Mouse (Mus musculus): ENCODE data around the gene Chchd10. TPM values are rescaled to one million over a fixed set of nuclear protein-coding genes. Genes with fewer than 3 reads are reported as not detected.

Gene Chchd10
- total RNA-seq, 2 experiments from 2014 or later: 1,047 to 1,196 TPM

GRCm38 (mm10) chr10:75949053-75950045 is 16.4 kb downstream of the Chchd10 start:
- no peak for DNase-seq

GRCm38 (mm10) chr10:75950791-75951210 is 17.9 kb downstream of the Chchd10 start:
- DNase-seq: peak; percentile 42 to 61

GRCm38 (mm10) chr10:75951424-75952050 is 18.6 kb downstream of the Chchd10 start:
- DNase-seq: peak in 1 of 2 experiments; percentile 67

- DNase-seq: no peak
These were observed 21.5 kb downstream of the Chchd10 start, which contains the start of gene Gm5134 for GRCm38 (mm10) chr10:75954381-75954811. Gm5134 (plus strand) TSS chr10:75954514.

GRCm38 (mm10) chr10:75973846-75974245 is 40.9 kb downstream of the Chchd10 start:
- DNase-seq: no peak

- DNase-seq: peak in 1 of 2 experiments; percentile 40
These were observed 42.3 kb downstream of the Chchd10 start for GRCm38 (mm10) chr10:75975216-75975615.

GRCm38 (mm10) chr10:75978119-75978834 is 45.3 kb downstream of the Chchd10 start:
- DNase-seq: no peak

- no peak for DNase-seq
These were observed 45.9 kb downstream of the Chchd10 start for GRCm38 (mm10) chr10:75978835-75979157.

- no peak for DNase-seq
These were observed 46.5 kb downstream of the Chchd10 start for GRCm38 (mm10) chr10:75979432-75979831.

Other genes starting within 250 kb of the Chchd10 start
- 10 to 100 TPM; 32.9 to 35.1 TPM for gene Cabin1, start 168.8 kb upstream of the Chchd10 start, total RNA-seq (2021)
- gene Ddt, start 159.7 kb upstream of the Chchd10 start, total RNA-seq (2021): 100 to 1,000 TPM; 107 to 161 TPM
- gene Gm20441, start 152.2 kb upstream of the Chchd10 start, total RNA-seq (2021): under 1 TPM in 1 of 2 experiments, not detected in 1; 0.53 TPM
- 10 to 100 TPM; 14.9 to 28.7 TPM for gene Gstt3, start 151.7 kb upstream of the Chchd10 start, total RNA-seq (2021)
- gene Gstt1, start 134.5 kb upstream of the Chchd10 start, total RNA-seq (2021): 10 to 100 TPM; 37.6 to 47.8 TPM
- not detected for gene Gstt4, start 110.6 kb upstream of the Chchd10 start, total RNA-seq (2021)
- gene Gstt2, start 95.7 kb upstream of the Chchd10 start, total RNA-seq (2021): 10 to 100 TPM; 30.0 to 32.0 TPM
- gene Mif, start 72.9 kb upstream of the Chchd10 start, total RNA-seq (2021): 100 to 1,000 TPM; 313 to 319 TPM
- gene Derl3, start 39.7 kb upstream of the Chchd10 start, total RNA-seq (2021): 1 to 10 TPM in 1 of 2 experiments, under 1 TPM in 1; 0.93 to 2.8 TPM
- 10 to 100 TPM; 77.5 to 89.1 TPM for gene Smarcb1, start 11.5 kb upstream of the Chchd10 start, total RNA-seq (2021)
- gene Mmp11, start 3.4 kb downstream of the Chchd10 start, total RNA-seq (2021): 10 to 100 TPM in 1 of 2 experiments, 1 to 10 TPM in 1; 8.6 to 10.1 TPM
- gene Gm867, start 7.5 kb downstream of the Chchd10 start, total RNA-seq (2021): 1 to 10 TPM in 1 of 2 experiments, under 1 TPM in 1; 0.83 to 2.3 TPM
- not detected for gene Vpreb3, start 9.9 kb downstream of the Chchd10 start, total RNA-seq (2021)
- gene Gm5134, start 21.4 kb downstream of the Chchd10 start, total RNA-seq (2021): not detected
- gene Zfp280b, start 99.5 kb downstream of the Chchd10 start, total RNA-seq (2021): 1 to 10 TPM; 8.5 to 8.8 TPM
- not detected for gene Slc5a4b, start 177.8 kb downstream of the Chchd10 start, total RNA-seq (2021)
- not detected for gene Slc5a4a, start 214.3 kb downstream of the Chchd10 start, total RNA-seq (2021)

Data from adrenal gland, postnatal 36 days (tissue).